Mouse (Mus musculus) olfactory bulb, adult 2 months (tissue): ENCODE data around the gene Ncapd3.

Experiments
- CTCF ChIP-seq: fragments of 200-500 bp; IDR thresholded peaks from 2 replicates; pipeline ENCODE4 v1.5.1; 2012; ENCODE audit warnings: low read depth, mild to moderate bottlenecking, low read length, moderate library complexity; ENCODE audit not compliant: insufficient read depth
- POLR2A ChIP-seq: fragments of 200-500 bp; IDR thresholded peaks from 2 replicates; pipeline ENCODE4 v1.6.1; 2012; ENCODE audit warnings: mild to moderate bottlenecking, low read depth, low read length, moderate library complexity; ENCODE audit not compliant: insufficient read depth

DNA sequence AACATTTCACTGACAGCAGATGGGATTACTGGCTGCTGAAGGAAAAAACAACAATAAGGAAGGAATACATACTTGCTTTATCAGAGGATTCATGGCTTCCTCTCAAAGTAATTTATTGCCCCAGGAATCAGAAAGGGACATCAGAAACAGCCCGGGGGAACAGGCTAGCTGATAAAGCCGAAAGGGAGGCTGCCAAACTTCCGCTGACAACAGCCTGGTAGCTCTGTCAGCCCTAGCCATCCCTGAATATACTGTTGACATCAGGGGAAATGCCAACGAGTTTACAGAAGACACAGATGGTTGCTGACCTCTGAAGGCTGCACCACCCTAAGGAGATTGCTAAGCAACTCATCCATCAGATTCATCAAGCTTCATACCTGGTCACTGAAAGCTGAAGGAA is 98.7 kb downstream of the Ncapd3 start:
- TF ChIP-seq POLR2A (no peak), CTCF (no peak)
